Mouse (Mus musculus) forebrain, embryonic 12.5 days (tissue): Measurements from ENCODE around the gene Scg5. TPM values are rescaled to one million over a fixed set of nuclear protein-coding genes. Genes with fewer than 3 reads are reported as not detected.

ENCODE experiments used
- polyA plus RNA-seq: library from polyadenylated mRNA; unstranded; fragments of >200 nt; fragmentation: Nextera tagmentation; extraction: Ambion mirVana; gene quantifications from 2 replicates; pipeline ENCODE4 v1.2.1, GENCODE M21; 2016

Gene Scg5
- polyA plus RNA-seq, 1 experiment from 2014 or later: 67.8 TPM

Other genes with a start within 250 kb of the Scg5 start
- gene Grem1, start 70.5 kb downstream of the Scg5 start, polyA plus RNA-seq: 0.44 and 0.57 TPM in 2 replicates
- 66.3 and 70.4 TPM in 2 replicates for gene Arhgap11a, start 19.5 kb upstream of the Scg5 start, polyA plus RNA-seq
- gene Gjd2, start 184.5 kb upstream of the Scg5 start, polyA plus RNA-seq: 2.2 and 2.6 TPM in 2 replicates
- gene Actc1, start 224.4 kb upstream of the Scg5 start, polyA plus RNA-seq: 2.7 and 6.4 TPM in 2 replicates